Comparison of ENCODE assay signal across 10 mouse cellular contexts in the genomic region with DNA sequence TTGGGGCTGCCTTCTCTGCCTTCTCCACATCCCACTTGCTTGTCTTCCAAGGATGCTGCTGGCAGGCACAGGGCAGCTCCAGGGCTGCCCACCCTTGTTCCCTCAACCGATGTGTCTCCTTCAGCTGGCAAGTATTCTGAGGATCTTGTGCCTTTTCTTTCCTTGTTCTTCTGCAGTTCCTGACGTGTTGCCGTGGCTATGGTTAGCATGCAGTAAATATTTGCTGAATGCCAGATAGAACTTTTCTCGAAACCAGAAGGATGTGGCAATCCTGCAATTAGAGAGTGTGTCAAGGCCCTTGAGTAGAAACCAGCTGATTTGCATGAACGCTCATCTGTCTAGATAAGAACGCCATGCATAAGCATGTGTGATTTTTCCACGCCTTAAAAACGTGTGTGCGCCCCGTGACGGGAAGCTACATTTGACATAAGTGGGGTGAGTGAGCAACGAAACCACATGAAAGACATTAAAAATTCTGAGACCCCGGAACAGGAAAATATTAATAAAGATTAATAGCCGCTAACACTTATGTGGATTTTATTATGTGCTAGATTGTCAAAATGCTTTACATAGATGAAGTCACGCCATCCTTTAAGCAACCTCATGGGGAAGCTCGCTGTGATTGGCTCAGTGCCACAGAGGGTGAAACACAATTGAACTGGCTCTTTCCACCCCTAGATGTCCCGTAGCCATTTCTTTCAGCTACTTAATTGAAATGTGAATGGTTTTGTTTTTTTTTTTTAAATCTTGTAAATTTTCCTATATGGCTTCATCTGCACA. TPM values are rescaled to one million over a fixed set of nuclear protein-coding genes. Genes with fewer than 3 reads are reported as not detected.
DNase-seq lines count a peak whose midpoint lies in the region; ATAC-seq lines count a peak whose summit lies in the region.
"Had no signal": no experiment of that assay in that cellular context is flagged by ENCODE, and none has a peak within 500 bp of the region (broad histone marks: within the 10 kb centered on the region; RNA-seq: fewer than 3 reads in every experiment).

No protein-coding gene starts in this region.

- no peak overlapping the region for H3K9ac ChIP-seq in hindbrain, embryonic 15.5 days
- H3K9ac ChIP-seq in hindbrain, embryonic 11.5 days (ENCODE audit: low read depth, low read length) = no peak overlapping the region
- H3K9ac ChIP-seq in neural tube, embryonic 13.5 days = no peak overlapping the region

- ATAC-seq in hindbrain, embryonic 15.5 days (ENCODE audit: low FRiP score, low read depth) = peak; percentile 65; the same call in 1 of the 2 replicates
- no peak for ATAC-seq in hindbrain, embryonic 11.5 days (ENCODE audit: low FRiP score)
- ATAC-seq in neural tube, embryonic 13.5 days (ENCODE audit: low read depth) = 0 out of 2 replicates have a peak, but pooled peaks have one; percentile 13

- no peak overlapping the region for H3K27ac ChIP-seq in hindbrain, embryonic 15.5 days (replicated peaks)
- no peak overlapping the region for H3K27ac ChIP-seq in hindbrain, embryonic 11.5 days (ENCODE audit: low read depth, low read length)
- H3K27ac ChIP-seq in neural tube, embryonic 13.5 days (replicated peaks) = no peak overlapping the region
- H3K27ac ChIP-seq: forebrain, embryonic 10.5 days; left cerebral cortex, adult 2 months had no signal

- peak; percentile 26 to 40 for DNase-seq in cerebellum, postnatal 10 days
- no peak for DNase-seq in cerebellum, adult 8-10 months
- DNase-seq in hindbrain, embryonic 11.5 days (ENCODE audit: low spot score) = no peak
- DNase-seq in neural tube, embryonic 10.5 days (ENCODE audit: extremely low spot score, low spot score) = no peak
- peak; percentile 46 for DNase-seq in lung, postnatal 36 days
- no peak for DNase-seq in c-Kit-positive CD71-positive TER-119-positive erythroid progenitor cells, embryonic 14.5 days (ENCODE audit: low spot score)

- no peaks in the 10 kb centered on the region for H3K9me3 ChIP-seq in hindbrain, embryonic 15.5 days
- H3K9me3 ChIP-seq in hindbrain, embryonic 11.5 days (ENCODE audit: control insufficient read depth, low read length) = no peaks in the 10 kb centered on the region
- H3K9me3 ChIP-seq in neural tube, embryonic 13.5 days = no peaks in the 10 kb centered on the region
- H3K9me3 ChIP-seq: forebrain, embryonic 10.5 days had no signal

- no peaks in the 10 kb centered on the region for H3K27me3 ChIP-seq in hindbrain, embryonic 15.5 days
- H3K27me3 ChIP-seq in hindbrain, embryonic 11.5 days (ENCODE audit: control insufficient read depth, insufficient read depth, low read length) = no peaks in the 10 kb centered on the region
- 0 out of 2 replicates have a peak, but pooled peaks cover 2% of the 10 kb centered on the region for H3K27me3 ChIP-seq in neural tube, embryonic 13.5 days

- no peak overlapping the region for H3K4me3 ChIP-seq in hindbrain, embryonic 15.5 days
- H3K4me3 ChIP-seq in hindbrain, embryonic 11.5 days (ENCODE audit: low read depth, low read length) = no peak overlapping the region
- no peak overlapping the region for H3K4me3 ChIP-seq in neural tube, embryonic 13.5 days
- H3K4me3 ChIP-seq: forebrain, embryonic 10.5 days; left cerebral cortex, adult 2 months had no signal

- WGBS in hindbrain, embryonic 15.5 days = 57% methylated on average over 17 of the region's 17 CpGs
- 89% methylated on average over 17 of the region's 17 CpGs for WGBS in hindbrain, embryonic 11.5 days
- 71% methylated on average over 17 of the region's 17 CpGs for WGBS in neural tube, embryonic 13.5 days

- H3K4me2 ChIP-seq in hindbrain, embryonic 15.5 days = no peak overlapping the region
- H3K4me2 ChIP-seq in hindbrain, embryonic 11.5 days (replicated peaks; ENCODE audit: low read depth, low read length) = no peak overlapping the region
- H3K4me2 ChIP-seq in neural tube, embryonic 13.5 days = no peak overlapping the region

- peaks cover 21% of the 10 kb centered on the region for H3K4me1 ChIP-seq in hindbrain, embryonic 15.5 days (replicated peaks)
- no peaks in the 10 kb centered on the region for H3K4me1 ChIP-seq in hindbrain, embryonic 11.5 days (replicated peaks; ENCODE audit: control insufficient read depth, insufficient read depth, low read length)
- peaks cover 24% of the 10 kb centered on the region for H3K4me1 ChIP-seq in neural tube, embryonic 13.5 days (replicated peaks)

- H3K36me3 ChIP-seq in hindbrain, embryonic 15.5 days = no peaks in the 10 kb centered on the region
- no peaks in the 10 kb centered on the region for H3K36me3 ChIP-seq in hindbrain, embryonic 11.5 days (ENCODE audit: control insufficient read depth, insufficient read depth, low read length)
- no peaks in the 10 kb centered on the region for H3K36me3 ChIP-seq in neural tube, embryonic 13.5 days
- H3K36me3 ChIP-seq: forebrain, embryonic 10.5 days had no signal

RNA-seq across cellular contexts. Expression of a gene that starts 14.1 kb away (rescaled TPM):
- polyA plus RNA-seq in hindbrain, embryonic 15.5 days (2015; fragmentation: Nextera tagmentation; extraction: Ambion mirVana) = 12.2 and 13.4 TPM in 2 replicates
- 2.9 and 3.0 TPM in 2 replicates for polyA plus RNA-seq in hindbrain, embryonic 11.5 days (2014; fragmentation: Nextera tagmentation; extraction: Ambion mirVana)
- polyA plus RNA-seq in neural tube, embryonic 13.5 days (2015; fragmentation: Nextera tagmentation; extraction: Ambion mirVana) = 7.3 TPM in 2 replicates

Comparison
In these comparisons a context has a peak if more than half of its experiments do, and no peak if none do; other contexts are left out.
1. DNase-seq: peak in cerebellum, postnatal 10 days (2 of 2) and lung, postnatal 36 days (single experiment); none in cerebellum, adult 8-10 months (single experiment), hindbrain, embryonic 11.5 days (single experiment), neural tube, embryonic 10.5 days (single experiment) and c-Kit-positive CD71-positive TER-119-positive erythroid progenitor cells, embryonic 14.5 days (single experiment).